Mouse (Mus musculus) ovary, postnatal 14 days (tissue): ENCODE measurements around the gene G6pc.
A peak's percentile ranks its signal among the peaks of the same experiment; 100 is the strongest.
"Not testable (repeated sequence)": the region's sequence is repeated elsewhere in the genome, so short reads cannot be mapped to it uniquely, and the experiment has no call there.

ENCODE experiments used
- DNase-seq: peaks from one replicate; pipeline ENCODE4 v3.0.0; 2022; ENCODE audit warnings: low spot score

The G6pc gene

DNA sequence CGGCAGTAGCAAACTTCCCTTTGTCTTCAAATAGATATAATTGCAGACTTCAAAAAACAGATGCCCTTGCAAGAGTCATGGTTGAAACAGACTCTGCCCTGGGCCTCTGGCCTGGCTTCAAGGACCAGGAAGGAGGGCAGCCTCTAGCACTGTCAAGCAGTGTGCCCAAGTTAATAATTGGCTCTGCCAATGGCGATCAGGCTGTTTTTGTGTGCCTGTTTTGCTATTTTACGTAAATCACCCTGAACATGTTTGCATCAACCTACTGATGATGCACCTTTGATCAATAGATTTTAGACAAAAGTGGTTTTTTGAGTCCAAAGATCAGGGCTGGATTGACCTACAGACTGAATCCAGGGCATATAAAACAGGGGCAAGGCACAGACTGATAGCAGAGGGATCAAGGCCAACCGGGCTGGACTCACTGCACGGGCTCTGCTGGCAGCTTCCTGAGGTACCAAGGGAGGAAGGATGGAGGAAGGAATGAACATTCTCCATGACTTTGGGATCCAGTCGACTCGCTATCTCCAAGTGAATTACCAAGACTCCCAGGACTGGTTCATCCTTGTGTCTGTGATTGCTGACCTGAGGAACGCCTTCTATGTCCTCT is at the start of gene G6pc:
TSS of gene G6pc (plus strand) at position 236 of the 610 bp plus-strand sequence.
- no peak for DNase-seq

DNA sequence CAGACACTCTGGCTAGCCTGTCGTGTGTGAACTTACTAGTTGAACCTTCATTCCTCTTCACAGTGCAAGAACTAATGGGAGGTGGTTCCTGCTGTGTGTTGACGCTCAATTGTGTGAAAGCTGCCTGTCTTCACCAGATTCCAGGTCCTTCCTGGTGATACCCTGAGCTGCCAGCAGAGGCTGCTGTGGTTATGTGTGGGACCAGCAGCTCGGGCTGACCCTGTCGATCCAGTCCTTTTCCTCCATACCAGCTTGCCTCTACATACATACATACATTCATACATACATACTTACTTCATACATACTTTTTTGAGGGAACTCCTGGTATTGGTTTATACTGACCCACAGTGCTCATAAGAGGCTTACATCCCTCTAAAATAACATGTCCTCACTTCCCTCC is 43.8 kb upstream of the G6pc start:
- DNase-seq, result peak; percentile 53

DNA sequence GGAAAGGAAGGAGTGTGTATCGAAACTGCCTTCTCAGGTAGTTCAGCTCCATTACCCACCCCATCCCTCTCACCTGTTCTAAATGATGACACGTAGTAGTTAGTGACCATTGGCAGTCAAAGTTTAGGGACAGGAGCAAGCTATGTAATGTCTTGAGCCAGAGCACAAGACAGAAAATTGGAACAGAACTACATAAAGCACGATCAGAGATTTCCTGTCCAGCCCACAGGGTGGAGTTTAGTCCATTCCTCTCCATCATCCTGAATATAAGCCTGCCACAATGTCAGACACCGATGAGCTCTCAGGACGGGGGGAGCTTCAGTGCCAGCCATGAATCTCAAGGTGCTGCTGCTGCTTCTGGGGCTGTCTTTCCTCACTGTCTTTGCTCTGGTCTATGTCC is 42.6 kb upstream of the G6pc start, which contains the start of gene Aoc2:
TSS of gene Aoc2 (plus strand) at position 301 of the 400 bp plus-strand sequence.
- DNase-seq, result no peak

DNA sequence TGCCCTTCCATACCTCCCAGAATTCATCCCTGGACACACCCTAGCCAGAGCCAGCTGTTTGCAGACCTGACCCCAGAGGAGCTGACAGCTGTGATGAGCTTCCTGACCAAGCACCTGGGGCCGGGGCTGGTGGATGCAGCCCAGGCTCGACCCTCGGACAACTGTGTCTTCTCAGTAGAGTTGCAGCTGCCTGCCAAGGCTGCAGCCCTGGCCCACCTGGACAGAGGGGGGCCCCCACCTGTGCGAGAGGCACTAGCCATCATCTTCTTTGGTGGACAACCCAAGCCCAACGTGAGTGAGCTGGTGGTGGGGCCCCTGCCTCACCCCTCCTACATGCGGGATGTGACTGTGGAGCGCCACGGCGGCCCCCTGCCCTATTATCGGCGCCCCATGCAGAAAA is 42.2 kb upstream of the G6pc start:
- DNase-seq, result not testable (repeated sequence)

DNA sequence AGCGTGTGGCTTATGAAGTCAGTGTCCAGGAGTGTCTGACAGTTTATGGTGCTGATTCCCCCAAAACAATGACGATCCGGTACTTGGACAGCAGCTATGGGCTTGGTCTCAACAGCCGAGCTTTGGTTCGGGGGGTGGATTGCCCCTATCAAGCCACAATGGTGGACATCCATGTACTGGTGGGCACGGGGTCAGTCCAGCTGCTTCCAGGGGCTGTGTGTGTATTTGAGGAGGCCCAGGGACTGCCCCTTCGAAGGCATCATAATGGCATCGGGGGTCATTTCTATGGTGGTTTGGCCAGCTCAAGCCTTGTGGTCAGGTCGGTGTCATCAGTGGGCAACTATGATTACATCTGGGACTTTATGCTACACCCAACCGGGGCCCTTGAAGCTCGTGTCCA is 41.2 kb upstream of the G6pc start:
- no peak for DNase-seq

- no peak for DNase-seq
These were observed 40.0 kb upstream of the G6pc start for GRCm38 (mm10) chr11:101327311-101327710.

- no peak for DNase-seq
These were observed 38.3 kb upstream of the G6pc start for GRCm38 (mm10) chr11:101328941-101329635.

- DNase-seq, result peak; percentile 29
These were observed 36.9 kb upstream of the G6pc start, which contains the start of gene Aoc3 for GRCm38 (mm10) chr11:101330371-101330924. TSS of gene Aoc3 (plus strand) at chr11:101330605.

- DNase-seq, result not testable (repeated sequence)
These were observed 36.4 kb upstream of the G6pc start for GRCm38 (mm10) chr11:101330961-101331360.

- no peak for DNase-seq
These were observed 34.8 kb upstream of the G6pc start for GRCm38 (mm10) chr11:101332537-101332936.

DNA sequence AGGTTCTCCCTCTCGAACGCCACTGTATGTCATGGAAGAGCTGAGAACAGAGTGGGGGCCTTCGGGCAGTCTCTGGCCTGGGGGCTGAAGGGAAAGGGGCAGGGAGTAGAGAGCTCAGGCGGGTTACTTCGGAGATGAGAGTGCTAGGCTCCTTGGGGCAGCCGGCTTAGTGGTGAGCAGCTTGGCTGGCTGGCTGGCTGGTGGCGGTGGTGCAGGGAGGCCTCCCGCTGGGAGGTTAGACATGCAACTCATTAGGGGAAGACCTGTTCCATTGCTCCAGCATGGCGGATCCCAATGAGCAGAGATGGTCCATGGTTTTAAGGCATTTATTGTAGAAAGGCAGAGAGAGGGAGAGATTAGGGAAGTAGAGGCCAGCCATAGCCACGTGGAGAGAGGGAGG is 33.3 kb upstream of the G6pc start:
- no peak for DNase-seq

DNA sequence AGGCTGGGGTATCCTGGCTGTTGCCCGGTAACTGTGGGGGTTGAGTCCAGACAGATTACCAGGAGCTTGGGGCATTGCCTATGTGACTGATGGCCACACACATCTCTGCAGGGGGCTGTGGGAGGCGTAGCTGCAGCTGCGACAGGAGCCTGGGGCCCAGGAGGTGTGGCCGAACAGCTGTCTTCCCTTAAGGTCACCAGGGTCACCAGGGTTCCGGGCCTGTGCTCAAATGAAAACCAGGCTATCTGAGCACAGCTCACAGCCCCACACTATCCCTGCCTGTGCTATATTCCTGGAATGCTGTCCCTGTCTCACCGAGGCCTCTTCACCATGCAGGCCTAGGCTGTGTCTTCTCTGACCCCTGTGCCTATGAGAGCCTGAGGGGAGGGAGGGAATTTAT is 32.8 kb upstream of the G6pc start:
- DNase-seq, result no peak

- DNase-seq, result no peak
These were observed 31.7 kb upstream of the G6pc start for GRCm38 (mm10) chr11:101335685-101336084.

- no peak for DNase-seq
These were observed 29.1 kb upstream of the G6pc start for GRCm38 (mm10) chr11:101338123-101338760.

DNA sequence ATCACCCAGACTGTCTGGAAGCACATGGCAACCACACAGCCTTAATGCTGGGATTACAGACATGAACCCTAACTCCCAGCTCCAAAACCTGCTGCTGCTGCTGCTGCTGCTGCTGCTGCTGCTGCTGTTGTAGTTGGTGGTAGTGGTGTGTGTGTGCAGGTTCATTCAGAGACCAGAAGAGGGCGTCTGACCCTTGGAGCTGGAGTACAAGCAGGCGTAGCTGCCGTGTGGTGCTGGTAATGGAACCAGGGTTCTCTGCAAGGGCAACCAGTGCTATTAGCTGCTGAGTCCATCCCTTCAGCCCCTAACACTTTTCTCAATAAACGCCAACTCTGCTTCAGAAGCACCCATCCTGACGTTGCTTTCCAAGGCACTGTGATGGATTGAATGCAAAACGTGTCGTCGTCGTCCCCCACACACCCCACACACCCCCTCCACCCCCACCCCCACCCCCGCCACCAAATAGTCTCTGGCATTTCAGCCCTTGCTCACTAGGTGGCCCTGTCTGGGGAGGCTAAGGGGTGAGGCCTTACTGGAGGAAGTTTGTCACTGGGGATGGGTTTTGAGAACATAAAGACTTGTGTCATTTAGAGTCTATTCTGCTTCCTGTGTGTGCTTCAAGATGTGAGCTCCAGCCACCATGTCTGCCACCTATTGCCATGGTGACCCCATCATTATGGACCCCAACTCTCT is 20.1 kb upstream of the G6pc start:
- DNase-seq, result no peak

- no peak for DNase-seq
These were observed 18.6 kb upstream of the G6pc start for GRCm38 (mm10) chr11:101348774-101349173.

- no peak for DNase-seq
These were observed 18.1 kb upstream of the G6pc start for GRCm38 (mm10) chr11:101349216-101349615.

- DNase-seq, result no peak
These were observed 16.2 kb upstream of the G6pc start for GRCm38 (mm10) chr11:101351100-101351720.

DNA sequence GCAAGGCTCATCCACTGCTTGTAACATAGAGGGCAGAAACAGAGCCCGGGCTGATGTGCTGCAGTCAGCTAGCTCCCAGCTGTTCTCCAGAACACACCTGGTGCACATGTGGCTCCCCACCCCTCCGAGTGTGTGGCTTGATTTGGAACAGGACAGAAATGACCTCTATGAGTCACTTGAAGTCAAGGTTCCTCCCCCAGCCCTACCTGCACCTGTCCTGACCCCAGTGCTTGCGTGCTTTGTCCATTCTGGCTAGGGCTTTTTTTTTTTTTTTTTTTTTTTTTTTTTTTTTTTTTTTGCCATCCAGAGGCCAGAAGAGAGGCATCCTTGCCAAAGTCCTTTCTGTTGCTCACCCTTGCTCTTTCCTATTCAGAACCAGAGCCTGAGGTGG is 15.6 kb upstream of the G6pc start:
- DNase-seq, result no peak

DNA sequence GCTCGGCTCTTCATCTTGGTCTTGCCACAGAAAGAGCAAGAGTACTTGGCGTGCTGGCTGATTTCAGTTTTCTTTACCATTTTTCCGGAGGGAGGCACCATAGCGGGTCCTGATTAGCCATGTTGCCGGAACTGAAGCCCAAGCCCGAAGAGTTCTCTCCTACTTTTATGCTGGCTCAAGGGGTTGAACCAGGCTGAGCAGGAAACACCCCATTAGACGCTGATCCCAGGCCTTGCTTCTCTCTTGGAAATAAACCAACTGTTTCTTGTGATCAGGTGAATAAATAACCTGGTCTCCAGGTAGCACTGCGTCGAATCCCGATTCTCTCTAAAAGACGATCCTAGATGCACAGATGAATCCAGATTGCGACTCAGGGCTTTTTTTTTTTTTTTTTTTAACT is 13.9 kb upstream of the G6pc start:
- DNase-seq, result no peak

DNA sequence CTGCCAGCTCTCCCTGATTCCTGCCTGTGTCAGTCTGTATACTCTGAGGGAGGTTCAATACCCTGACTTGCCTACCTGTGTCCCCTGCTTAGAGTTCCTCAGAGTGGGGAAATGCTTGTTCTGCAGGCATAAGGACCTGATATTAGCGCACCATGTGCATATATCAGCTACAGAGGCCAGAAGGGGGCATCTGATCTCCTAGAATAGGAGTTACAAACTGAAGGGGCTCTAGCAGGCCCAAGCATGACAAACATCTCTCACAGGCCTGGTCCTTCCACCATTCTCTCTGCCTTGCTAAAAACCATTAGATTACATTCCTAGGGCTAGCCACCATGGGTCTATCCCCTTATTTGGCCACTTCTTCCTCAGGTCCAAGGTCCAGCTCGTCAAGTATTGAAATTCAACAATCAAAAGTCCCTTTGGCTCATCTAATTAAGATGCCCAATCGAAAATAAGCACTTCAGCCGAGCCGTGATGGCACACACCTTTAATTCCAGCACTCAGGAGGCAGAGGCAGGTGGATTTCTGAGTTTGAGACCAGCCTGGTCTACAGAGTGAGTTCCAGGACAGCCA is 12.8 kb upstream of the G6pc start:
- no peak for DNase-seq

- DNase-seq, result no peak
These were observed 11.4 kb upstream of the G6pc start for GRCm38 (mm10) chr11:101355916-101356315.
